Mouse (Mus musculus) embryo, embryonic 11 days (tissue): Measurements from ENCODE around the gene Slc8a1.

Experiments used
- DNase-seq: peaks from one replicate; pipeline ENCODE4 v3.0.0-alpha.2; 2015

Gene Slc8a1

DNA sequence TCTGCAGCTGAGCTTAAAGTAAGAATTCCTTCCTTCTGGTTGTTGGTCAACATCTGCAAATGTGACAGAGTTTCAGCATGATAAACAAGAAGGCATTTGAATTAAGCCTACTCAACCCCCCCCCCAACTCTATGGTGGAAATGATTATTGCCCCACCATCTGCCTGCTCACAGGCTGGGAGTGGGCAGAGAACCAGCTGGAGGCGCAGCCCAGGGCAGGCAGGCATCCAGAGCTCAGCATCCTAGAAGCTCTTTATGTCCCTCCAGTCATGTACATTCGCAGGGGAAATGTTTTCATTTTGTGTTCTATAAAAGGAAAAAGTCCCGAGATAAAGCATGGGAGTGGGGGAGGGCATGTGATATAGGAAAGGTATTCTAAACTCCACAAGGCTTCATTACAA, 235.4 kb downstream of the Slc8a1 start:
- no peak for DNase-seq

DNA sequence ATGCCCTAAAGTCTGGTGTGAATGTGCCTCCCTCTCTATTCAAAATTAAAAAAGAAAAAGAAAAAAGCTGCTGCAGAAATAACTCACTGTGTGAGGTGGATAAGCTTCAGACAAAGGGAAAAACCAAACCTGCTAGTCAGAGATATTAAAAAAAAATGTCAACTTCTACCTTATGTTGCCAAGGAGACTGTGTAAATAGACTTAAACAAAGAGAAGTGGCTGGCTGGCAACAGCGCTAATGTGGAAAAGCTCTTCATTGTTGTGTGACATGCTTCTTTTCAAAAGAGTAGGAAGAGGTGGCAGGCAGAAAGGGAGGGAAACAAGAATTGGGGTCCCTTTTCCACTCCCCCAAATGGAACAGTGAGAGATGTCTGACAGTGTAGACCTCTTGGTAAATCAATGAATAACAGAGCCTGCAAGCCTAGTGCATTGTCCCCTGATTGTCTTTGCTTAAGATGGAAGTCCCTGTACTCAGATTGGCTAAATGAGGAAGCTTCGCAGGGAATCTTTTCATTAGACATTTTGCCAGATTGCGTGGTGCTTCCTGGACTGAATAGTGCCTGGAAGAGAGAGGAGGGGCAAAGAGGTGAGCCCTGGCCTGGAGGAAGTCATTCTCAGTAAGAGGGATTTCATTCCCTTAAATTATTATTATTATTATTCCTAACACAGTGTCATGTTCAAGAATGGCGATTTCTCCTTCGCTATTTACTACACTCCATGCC, 237.3 kb downstream of the Slc8a1 start:
- DNase-seq = no peak

DNA sequence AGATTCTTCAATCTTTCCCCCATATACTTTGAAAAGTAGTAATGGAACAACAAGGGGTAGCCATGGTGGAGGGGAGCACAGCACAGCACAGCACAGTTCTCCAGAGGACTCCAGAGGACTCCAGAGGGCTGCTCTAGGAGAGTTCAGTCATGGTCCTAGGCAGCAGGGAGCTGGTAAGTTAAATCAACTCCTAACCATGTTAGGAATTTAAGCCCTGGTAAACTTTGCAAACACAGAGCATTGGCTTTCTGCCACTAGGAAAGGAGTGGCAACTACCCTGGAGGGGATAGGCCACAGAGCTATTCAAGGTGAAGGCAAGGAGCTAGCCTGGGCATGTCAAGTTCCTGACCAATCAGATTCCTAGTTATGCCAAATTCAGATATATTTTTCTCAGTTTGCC, 240.3 kb downstream of the Slc8a1 start:
- DNase-seq = no peak

DNA sequence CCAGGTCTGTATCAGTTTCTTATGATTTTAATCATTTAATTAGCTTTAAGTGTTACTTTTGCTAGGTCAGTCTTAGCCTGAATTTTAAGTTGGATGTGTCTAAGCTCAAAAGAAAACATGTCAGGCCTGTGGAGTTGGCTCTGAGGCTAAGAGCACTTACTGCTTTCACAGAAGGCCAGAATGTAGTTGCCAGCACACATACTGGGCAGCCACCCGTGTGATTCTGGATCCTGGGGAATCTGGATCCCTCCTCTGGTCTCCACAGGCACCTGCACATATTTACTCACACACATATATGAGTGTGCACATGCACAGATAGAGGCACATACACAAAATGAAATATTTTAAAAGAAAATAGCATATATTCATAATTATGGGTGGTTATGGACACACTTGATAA, 241.6 kb downstream of the Slc8a1 start:
- DNase-seq = no peak

DNA sequence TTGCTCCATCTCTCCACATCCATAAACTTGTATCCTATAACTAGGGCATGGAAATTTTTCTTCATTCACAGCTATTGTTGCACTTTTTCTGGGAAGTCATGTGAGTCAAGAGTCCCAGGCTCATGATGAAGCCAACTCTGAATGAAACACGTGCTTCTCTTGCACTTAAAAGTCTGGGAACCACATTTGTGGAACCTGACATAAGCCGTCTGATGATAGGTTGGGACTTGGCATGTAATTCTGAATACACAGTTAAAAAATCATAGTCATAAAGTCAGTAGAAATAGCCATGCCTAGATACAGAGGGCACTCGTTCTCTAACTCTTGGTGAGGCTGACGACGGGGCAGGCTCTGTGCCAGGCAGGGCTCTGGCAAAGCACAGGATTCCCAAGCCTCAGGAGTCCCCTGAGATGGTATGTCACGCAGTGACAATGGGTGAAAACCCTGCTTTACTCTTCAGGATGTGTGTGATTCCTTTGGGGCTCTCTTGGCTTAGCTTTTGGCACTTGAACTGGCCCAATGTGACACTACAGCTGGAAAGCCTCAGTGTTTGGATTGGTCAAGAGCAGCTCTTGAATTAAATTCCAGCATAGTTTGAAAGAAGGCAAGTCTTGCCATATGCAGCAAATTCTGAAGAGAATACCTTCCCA, 245.8 kb downstream of the Slc8a1 start:
- no peak for DNase-seq

DNA sequence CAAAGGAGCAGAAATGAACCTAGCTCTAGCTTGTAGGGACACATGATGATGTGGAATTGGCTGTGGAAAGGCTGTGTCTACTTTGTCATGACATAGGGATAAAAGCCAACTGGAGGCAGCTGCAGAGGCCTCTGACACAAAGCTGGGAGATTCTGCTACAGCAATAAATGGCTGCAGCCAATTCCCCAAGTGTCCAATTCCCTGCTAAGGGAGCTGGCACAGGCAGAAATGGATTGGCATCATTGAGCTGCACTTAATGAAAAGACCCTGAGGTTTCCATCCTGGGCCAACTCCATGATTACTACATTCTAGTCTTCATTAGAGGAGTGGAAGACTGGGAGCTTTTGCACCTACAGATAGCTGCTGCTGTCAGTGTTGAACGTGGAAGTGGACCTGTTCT, 251.8 kb downstream of the Slc8a1 start:
- DNase-seq = no peak

DNA sequence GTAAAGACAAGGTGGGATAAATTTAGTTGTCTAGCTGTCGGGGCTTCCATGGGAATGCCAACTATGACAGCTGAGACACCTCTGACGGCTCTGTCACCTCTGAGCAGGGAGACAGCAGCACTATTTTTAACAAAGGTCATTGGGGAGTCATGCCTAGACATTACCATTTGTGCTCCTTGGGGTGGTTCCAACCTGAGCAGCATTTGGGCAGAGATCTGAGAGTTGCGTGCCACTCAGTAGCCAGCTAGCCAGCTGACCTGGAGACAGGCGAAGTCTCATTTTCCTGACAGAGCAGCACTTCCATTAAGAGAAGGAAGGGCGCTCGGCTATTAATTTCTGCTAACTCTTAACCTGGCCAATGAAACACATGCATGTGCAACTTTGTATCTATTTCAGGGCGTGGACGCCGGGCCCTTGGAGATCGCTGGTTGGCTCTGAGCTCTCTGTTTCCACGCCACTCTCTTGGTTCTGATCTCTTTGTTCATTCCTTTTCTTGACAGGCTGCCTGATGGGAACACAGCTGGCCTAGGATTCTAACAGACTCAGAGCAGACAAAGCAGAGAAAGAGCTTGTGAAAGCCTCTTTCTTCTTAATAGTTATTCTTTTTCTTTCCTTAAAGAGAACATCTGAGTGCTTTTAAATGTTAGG, 256.2 kb downstream of the Slc8a1 start:
- peak; percentile 13 for DNase-seq

DNA sequence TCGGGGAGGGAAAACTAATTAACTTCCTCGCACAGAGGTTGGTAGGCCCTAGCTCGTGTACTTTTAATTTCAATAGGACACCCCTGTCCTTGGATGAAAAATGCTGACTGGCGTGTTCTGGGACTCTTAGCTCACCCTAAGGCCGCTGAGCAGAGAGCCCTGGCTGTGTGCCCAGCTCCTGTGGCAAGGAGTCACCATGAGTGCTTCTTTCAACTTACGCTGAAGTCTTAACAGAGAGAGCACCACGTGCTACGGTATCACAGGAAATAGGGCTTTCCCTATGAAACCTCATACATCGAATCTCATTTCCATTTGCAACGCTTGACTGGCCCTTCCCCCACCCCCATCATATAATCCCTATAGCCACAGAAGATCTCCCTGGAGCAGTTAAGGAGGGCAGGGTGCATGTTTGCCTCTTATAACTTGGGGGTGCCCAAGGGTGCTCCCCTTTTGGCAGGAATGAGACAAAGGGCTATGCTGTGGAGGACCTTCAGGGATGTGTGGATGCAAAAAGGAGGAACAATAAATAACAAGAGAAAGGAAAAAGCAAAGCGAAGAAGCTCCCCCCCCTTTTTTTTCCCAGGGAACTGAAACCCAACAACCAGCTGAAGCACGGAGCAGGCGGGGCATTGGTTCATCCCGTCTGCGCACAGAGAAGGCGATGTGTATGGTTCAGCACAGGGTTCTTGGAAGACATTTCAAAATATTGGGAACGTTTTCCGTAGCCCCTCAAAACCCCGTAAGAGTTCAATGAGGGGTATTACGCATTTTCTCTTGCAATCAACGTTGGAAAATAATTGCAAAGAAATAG, 257.6 kb downstream of the Slc8a1 start:
- DNase-seq = peak; percentile 19

DNA sequence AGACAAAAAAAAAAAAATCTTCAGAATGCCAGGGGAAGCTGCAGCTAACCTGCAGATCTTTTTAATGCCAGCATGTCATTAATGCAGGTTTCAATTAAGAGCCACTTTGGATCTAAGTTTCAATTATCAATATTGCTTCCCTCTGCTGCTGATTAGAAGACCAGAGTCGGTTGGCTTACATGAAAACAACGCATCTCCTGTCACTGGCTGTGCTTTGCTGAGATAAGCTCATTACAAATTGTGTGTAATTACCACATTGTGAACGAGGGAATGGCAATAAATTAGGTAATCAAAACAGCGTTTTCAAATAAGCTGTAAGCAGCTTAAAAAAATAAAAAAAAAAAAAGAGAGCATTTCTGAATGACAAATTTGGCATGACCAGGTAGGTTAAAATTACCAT, 258.4 kb downstream of the Slc8a1 start:
- DNase-seq = no peak

DNA sequence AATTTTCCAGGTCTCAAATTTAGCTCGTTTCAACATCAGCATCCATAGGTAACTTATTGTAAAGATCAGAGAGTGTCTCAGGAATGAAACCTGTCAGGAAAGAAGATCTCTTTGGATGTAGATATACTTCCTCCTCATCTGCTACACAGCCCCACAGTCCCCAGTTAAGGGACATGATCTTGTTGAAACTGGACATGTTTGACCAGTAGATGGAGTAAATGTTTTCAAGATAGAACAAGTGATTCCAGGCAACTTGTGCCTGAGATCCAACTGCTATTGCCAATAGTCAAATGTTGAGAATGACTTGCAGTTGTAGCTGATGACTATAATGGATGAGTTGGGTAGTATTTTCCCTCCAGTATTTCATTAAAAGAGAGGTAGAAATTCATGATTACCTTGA, 260.8 kb downstream of the Slc8a1 start:
- DNase-seq = no peak

DNA sequence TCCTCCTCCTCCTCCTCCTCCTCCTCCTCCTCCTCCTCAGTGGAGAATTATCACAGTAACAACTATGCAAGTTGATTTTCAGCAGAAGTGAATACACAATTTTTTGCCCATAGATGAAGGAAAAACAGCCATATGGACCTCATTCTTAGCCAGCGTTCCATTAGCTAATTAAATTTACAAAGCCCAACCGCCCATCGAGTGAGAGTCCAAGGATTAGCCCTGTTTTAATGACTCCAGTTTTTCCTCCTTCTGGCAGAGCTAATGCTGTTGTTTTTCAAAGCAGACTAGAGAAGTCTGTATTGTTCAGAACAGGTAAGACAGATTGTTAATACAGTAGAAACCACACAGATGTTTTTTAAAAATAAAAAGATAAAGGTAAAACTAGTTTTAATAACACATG, 264.8 kb downstream of the Slc8a1 start:
- no peak for DNase-seq

DNA sequence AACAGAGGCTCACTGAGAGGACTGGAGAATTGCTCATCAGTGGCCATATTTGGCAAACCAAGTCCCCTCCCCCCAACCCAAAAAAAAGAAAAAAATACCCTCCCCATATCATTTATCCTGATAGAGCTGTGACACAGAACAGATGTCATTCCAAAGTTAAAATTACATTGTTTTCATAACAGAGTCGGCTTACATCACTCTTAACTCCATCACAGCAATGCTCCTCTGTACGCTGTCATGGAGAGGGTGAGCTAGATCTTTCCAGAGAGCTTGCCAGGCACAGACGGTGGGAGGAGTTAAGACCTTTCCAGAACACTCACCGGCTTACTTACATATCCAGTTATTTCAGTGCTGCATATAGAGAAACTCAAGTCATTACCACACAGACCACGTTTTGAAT, 269.2 kb downstream of the Slc8a1 start:
- no peak for DNase-seq

DNA sequence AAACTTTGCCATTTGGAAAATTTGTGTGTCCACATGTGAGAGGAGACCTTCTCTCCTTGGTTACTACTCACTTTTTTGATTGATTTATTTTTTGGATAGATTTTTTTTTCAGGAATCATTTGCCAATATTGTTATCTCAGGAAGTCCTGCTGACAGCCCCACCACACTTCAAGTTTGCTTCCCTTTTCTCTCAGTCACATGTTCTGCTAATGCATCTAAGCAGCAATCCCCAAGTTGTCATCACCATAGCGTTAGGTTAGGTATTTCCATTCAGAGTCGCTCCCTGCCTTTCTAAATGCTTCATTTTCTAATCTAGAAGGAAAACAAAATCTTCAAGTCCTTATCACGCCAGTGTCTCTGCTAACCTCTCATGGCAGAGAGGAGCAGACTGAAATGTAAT, 278.8 kb downstream of the Slc8a1 start:
- no peak for DNase-seq

DNA sequence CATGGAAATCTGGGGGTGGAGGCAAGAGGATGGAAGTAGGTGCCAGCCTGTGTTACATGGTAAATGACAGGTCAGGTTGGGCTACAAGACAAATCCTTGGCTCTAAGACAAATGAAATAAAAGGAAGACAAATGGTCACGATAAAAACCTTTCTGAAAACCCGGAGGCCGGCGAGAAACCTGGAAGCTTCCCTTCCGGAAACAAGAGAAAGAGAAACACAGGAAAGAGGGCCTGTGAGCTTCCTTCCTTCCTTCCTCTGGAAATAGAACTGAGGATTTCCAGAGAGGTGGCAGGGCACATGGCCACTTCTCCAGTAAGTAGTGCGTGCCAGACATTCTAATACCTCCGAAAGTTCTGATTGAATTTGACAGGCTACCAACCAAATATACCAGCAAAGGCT, 282.2 kb downstream of the Slc8a1 start:
- DNase-seq = no peak

DNA sequence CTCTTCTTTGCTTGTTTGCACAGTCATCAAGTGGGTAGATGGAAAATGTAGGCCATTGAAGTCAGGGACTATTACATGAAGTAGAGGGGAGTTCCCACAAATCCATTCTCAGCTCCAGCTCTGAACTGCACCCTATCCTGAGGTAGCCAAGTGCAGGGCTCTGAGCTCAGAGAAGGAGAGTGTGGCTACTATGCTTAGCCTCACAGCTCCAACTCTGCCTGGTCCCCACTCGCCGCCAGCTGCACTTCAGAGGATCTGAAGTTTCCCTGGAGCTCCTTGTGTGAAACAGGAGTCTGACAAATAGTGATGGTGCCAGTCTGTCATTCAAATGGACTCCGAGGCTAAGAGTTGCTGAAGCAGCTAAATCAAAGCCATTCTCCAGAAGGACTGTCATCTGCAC, 282.9 kb downstream of the Slc8a1 start:
- no peak for DNase-seq

DNA sequence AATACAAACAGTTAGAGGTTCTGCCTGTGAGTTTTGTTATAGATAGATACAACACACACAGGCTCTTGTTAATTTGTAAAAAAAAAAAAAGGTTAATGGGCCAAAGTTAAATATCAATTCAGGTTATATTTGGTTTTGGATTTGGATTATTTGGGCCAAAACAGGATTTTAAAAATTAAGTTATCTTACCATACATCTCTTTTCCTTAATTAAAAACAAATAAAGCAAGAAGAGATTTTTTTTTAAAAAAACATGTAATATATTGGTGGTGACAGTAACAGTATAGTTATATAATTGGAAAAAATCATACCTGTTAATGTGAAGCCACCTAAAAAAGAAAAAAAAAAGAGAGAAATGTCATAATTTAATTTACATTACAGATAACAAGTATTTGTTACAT, 296.7 kb downstream of the Slc8a1 start, which contains the start of gene Gm11096:
TSS of gene Gm11096 (plus strand) at position 301 of the 400 bp plus-strand sequence.
- no peak for DNase-seq

DNA sequence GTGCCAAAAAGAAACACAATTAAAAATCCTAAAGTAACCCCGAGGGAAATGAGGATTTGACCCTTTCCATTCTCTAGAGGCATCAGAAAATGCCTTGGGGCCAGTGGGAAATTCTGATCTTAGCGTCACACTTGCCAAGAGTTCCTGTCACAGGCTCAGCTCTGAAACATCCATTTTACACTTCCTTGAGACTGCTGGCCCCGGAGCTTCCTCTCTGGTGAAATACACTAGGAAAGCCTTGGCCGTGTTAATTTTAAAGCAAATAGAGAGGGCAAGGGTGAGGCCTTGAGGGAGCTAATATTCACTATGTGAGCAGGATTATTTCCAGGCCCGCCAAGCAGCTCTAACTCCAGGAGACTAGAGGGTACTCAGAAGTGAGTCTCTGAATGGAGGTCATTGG, 305.0 kb downstream of the Slc8a1 start:
- DNase-seq = peak; percentile 56

DNA sequence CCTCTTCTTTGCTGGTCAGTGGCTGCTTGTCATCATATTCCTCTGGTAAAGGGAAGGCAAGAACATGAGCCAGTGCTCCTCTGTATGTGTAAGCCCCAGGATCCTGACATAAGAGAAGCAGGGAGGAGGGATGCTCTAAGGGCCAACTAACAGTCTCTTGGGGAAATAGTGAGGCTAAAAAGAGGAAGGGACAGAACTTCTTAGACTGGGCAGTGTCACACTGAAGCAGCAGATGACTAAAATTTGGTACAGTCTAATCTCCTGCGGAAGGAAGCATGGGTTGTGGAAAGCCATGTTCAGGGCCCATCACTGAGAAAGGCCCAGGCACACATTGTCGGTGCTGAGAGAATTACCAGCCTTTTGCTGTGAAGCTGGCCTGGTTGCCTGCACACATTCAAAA, 305.4 kb downstream of the Slc8a1 start:
- DNase-seq = no peak

DNA sequence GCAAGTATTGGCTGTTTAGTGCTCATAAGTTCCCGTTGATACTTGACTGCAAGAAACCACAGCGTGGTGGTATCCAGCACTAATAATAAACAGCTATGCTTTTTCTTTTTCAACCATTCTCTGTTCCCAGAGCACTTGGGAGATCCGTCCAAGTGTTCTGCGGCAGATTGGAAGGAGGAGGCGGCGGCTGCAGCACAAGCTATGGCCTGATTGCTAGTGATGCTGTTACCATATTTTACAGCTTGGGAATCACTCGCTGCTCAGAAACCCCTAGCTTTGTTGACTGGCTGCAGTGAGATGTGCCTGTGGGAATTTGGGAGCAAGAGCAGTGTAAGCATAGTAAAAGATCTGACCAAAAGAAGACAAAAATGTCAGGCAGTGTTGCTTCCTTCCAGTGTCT, 310.9 kb downstream of the Slc8a1 start:
- DNase-seq = no peak

DNA sequence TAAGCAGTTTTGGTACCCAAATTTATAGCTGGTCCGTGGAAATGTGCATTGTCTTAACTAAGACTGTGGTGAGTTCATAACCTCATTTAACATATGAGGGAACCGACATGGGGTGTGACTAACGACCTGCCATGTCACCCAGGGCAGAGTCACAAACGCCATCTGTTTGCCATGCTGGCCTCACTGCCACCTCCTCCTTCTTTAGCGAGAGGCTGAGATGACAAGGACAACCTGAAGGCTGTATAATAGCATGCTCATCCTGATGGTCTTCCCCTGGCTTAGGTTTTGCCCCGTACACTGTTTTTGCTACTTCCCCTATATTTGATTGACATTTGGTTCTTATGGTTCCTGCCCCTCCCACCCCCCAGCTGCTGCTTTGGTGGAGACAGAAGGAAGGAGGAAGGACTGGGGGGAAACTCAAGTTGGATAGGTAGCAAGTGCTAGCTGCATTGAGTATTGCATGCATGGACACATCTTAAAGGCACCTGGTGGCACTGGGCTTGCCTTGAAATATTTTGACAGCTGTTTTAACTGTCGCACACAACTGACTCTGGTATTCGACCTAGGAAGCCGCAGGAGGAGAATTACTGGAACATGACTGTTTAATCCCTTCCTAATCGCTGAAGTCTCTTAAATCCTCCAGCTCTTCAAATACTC, 313.8 kb downstream of the Slc8a1 start:
- DNase-seq = no peak

DNA sequence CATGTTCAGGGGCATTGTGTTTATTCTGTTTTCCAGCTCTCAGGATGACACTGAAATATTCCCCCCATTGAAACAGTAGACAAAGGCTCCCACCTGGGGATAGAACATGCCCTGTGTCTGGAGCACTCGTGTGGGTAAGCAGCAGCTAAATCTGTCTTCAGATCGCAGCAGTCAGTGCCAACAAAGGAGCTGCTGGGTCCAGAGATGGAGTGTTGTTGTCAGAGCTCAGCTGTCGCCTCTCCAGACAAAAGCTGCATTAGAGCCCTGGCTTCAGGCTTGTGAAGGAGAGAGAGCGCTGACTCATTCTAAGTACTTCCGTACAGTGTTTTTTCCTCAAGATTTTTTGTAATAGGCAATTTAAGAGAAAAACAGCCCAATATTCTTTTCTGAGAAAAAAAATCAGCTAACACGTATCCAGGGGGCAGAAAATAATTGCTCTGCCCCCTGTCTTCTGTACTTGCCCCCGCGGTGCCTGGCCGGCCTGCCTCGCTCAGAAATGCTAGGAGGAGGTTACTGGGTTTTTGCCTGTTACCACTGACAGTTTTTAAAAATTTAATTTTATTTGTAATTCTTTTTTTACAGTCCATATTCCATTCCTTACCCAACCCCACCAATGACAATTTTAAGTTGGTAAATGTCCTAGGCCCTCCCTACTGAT, 318.2 kb downstream of the Slc8a1 start:
- peak; percentile 54 for DNase-seq

DNA sequence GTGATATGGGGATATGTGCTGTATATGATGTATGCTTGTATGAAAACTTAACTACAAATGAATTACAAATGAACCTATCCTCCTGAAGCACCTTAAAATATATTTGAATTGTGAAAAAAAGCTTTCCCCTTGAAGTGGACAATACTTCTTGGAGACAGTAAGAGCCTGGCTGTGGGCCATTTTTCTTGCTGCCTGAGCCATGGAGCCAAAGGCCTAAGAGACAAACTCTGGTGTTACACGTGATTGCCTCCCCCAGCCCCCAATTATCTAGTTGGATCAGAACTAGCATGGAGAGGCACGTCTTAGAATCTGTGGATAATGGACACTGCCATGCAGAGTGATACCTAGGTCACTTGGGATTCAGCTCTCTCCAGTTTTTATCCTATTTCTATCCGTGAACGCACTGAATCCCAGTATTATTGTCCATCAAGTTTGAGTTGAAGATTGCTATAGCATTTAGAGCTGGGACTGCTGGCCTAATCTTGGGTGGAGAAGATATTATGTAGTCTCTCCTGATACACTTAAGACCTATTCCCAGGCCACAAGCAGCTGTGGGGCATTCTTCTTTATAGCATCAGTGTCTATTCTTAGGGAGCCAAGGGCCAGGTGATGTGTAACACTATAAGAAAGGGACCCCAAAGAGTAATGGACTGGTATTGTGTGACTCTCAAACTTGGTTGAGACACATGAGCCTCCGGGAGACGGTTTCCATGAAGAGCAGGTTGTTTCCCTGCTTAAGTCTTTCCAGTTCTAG, 321.6 kb downstream of the Slc8a1 start:
- DNase-seq = no peak
